Mouse (Mus musculus) embryonic facial prominence, embryonic 11.5 days (tissue): ENCODE data around the gene Btbd2. TPM values are rescaled to one million over a fixed set of nuclear protein-coding genes. Genes with fewer than 3 reads are reported as not detected.

Source experiments
- ATAC-seq: fragments of 200-750 bp; cut with Nextera tagmentation; replicated peaks from 2 replicates; pipeline ENCODE4 v1.8.0; 2017; ENCODE audit warnings: low read depth; ENCODE audit not compliant: insufficient number of reproducible peaks, low FRiP score, low TSS enrichment
- DNase-seq: peaks from one replicate; pipeline ENCODE4 v3.0.0-alpha.2; 2015; ENCODE audit warnings: low spot score
- H3K27ac ChIP-seq: fragments of 300-500 bp; sonication (generic); replicated peaks from 2 replicates; pipeline ENCODE4 v1.5.1; 2014; ENCODE audit warnings: mild to moderate bottlenecking, low read depth, low read length, control low read depth
- H3K27me3 ChIP-seq: fragments of 300-500 bp; sonication (generic); 2 replicates; pipeline ENCODE4 v1.6.1; 2014; ENCODE audit warnings: mild to moderate bottlenecking, low read length, moderate library complexity, mixed read lengths; ENCODE audit not compliant: control insufficient read depth, insufficient read depth
- H3K36me3 ChIP-seq: fragments of 300-500 bp; sonication (generic); replicated peaks from 2 replicates; pipeline ENCODE4 v1.6.1; 2014; ENCODE audit warnings: low read depth, mild to moderate bottlenecking, low read length, moderate library complexity, mixed read lengths; ENCODE audit not compliant: control insufficient read depth, insufficient read depth
- H3K4me1 ChIP-seq: fragments of 300-500 bp; sonication (generic); 2 replicates; pipeline ENCODE4 v1.6.1; 2014; ENCODE audit warnings: low read length, mixed read lengths; ENCODE audit not compliant: control insufficient read depth, insufficient read depth
- H3K4me2 ChIP-seq: fragments of 300-500 bp; sonication (generic); 2 replicates; pipeline ENCODE4 v1.6.1; 2014; ENCODE audit warnings: low read depth, mild to moderate bottlenecking, control low read depth, low read length, moderate library complexity
- H3K4me3 ChIP-seq: fragments of 300-500 bp; sonication (generic); 2 replicates; pipeline ENCODE4 v1.5.1; 2014; ENCODE audit warnings: low read depth, low read length, control low read depth
- H3K9ac ChIP-seq: fragments of 300-500 bp; sonication (generic); replicated peaks from 2 replicates; pipeline ENCODE4 v1.6.1; 2014; ENCODE audit warnings: mild to moderate bottlenecking, control low read depth, low read length
- H3K9me3 ChIP-seq: fragments of 300-500 bp; sonication (generic); replicated peaks from 2 replicates; pipeline ENCODE4 v1.6.1; 2016; ENCODE audit warnings: mild to moderate bottlenecking, low read length, inconsistent platforms, mixed read lengths; ENCODE audit not compliant: control insufficient read depth
- WGBS: fragments of 180-500 bp; shearing (Covaris S2); extraction: QIAGEN DNeasy Blood & Tissue Kit; methylation state at CpG from one replicate; pipeline ENCODE4 v1.1.7; 2014; 5-methylcytosine and 5-hydroxymethylcytosine counted together
- microRNA-seq: library from miRNA; unstranded; fragments of <30 nt; microRNA quantifications from one replicate; pipeline ENCODE4, GENCODE M21; 2016; ENCODE audit warnings: borderline number of aligned reads
- polyA plus RNA-seq: library from polyadenylated mRNA; unstranded; fragments of >200 nt; fragmentation: Nextera tagmentation; extraction: Ambion mirVana; gene quantifications from 2 replicates; pipeline ENCODE4 v1.2.1, GENCODE M21; 2014

Btbd2 gene
- polyA plus RNA-seq, 1 experiment from 2014 or later, result 56.3 TPM

DNA sequence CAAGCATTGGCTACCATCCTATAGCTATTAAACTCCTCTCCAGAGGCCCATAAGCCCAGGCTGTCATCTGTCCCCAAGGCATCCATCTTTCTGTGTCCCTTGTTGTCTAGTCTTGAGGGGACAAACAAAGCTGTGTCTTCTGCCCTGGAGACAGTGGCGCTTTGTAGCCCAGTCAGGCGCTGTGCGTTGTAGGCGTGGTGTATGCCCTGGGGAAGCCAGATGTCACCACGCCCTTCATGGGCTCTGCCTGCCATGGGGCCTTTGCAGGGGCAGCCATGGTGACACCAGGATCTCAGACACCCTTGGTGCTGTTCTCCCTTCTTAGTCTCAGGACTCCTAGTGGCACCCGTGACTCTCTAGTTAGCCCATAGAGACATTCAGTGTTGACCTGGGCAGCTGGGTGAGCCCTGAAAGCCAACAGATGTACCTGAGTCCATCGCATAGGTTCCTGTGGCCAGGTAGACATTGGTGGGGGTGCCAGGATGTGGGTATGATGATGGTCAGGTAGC, 52.8 kb downstream of the Btbd2 start:
- peaks cover 7% of the 10 kb centered on the region for H3K36me3 ChIP-seq
- DNase-seq (no peak), ATAC-seq (no peak)
- H3K4me3 ChIP-seq, result no peak overlapping the region; the same call in 1 of the 2 replicates
- H3K27me3 ChIP-seq, result no peaks in the 10 kb centered on the region
- no peaks in the 10 kb centered on the region for H3K9me3 ChIP-seq
- 0 out of 2 replicates have a peak overlapping the region, but pooled peaks have one; percentile 35 for H3K27ac ChIP-seq
- peaks cover 7% of the 10 kb centered on the region for H3K4me1 ChIP-seq
- peak overlapping the region; percentile 68 for H3K9ac ChIP-seq
- WGBS, result 89% methylated on average over 7 of the region's 7 CpGs
- H3K4me2 ChIP-seq, result peak overlapping the region; percentile 70

DNA sequence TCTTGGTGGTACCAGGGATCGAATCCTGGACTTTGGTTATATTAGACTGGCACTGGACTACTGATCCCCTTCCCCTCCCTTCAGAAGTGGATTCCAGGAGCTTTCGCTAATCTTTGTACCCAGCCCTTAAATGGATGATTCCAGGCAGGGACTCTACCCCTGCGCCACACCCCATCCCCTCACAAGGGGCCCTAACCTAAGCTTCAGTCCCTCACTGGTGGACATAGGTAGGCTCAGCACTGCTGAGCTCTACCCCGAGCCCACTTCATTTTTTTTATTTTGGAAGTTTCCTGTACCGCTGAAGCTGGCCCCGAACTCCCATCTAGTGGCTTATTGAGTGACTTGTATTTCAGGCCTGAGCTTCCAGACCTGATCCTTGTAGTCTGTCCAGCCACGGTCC, 53.5 kb downstream of the Btbd2 start:
- peak overlapping the region; percentile 66 for H3K4me3 ChIP-seq
- WGBS, result 31% methylated on average over 7 of the region's 7 CpGs

DNA sequence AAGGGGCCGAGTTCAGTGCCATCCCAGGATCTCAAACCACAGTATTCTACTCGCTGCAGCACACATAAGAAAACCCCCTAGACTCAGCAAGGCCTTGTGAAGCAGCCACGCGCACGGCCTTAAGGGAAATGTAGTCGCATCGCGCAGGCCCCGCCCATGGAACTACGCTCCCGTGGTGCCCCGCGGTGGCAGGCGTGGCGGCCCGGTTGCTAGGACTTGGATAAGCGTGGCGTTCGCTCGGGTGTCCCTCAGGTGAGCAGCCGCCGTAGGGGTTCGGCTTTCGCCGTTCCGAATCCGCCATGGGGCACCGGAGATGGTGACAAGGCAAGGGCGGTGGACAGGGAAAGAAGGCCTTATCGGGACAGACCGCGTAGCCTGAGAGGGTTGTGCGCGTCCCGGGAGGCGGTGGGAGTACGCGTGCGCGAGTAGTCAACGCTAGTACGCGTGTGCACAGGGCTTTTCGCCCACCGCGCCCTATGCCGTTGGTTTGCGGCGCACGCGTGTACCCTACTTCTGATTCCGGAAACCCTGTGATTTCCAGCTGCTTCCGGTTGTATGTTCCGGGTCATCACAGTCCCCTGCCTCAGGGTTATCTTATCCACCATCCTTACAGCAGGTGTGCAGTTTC, 54.1 kb downstream of the Btbd2 start, which contains the start of the genes Scamp4 and Adat3:
Scamp4 (plus strand) TSS at position 175 of the 628 bp plus-strand sequence.
Adat3 (plus strand) TSS at position 183 of the 628 bp plus-strand sequence.
- DNase-seq, result peak; percentile 96
- Histone ChIP-seq H3K27me3 (no peaks in the 10 kb centered on the region), H3K9me3 (no peaks in the 10 kb centered on the region), H3K4me3 (peak within 1 kb of the TSS; percentile 66), H3K9ac (peak within 1 kb of the TSS; percentile 68), H3K27ac (0 out of 2 replicates have a peak within 1 kb of the TSS, but pooled peaks have one; percentile 35), H3K4me2 (peak within 1 kb of the TSS; percentile 70), H3K36me3 (peaks cover 7% of the 10 kb centered on the region), H3K4me1 (peaks cover 7% of the 10 kb centered on the region)
- under 1% methylated on average over 54 of the region's 54 CpGs for WGBS
- ATAC-seq, result peak; percentile 92

More for the DNA sequence above, 53.5 kb downstream of the Btbd2 start:
- H3K4me1 ChIP-seq, result peaks cover 7% of the 10 kb centered on the region
- DNase-seq, result no peak
- H3K36me3 ChIP-seq, result peaks cover 7% of the 10 kb centered on the region
- no peaks in the 10 kb centered on the region for H3K9me3 ChIP-seq
- 0 out of 2 replicates have a peak overlapping the region, but pooled peaks have one; percentile 35 for H3K27ac ChIP-seq
- no peaks in the 10 kb centered on the region for H3K27me3 ChIP-seq
- H3K9ac ChIP-seq, result peak overlapping the region; percentile 68
- peak overlapping the region; percentile 70 for H3K4me2 ChIP-seq
- ATAC-seq, result no peak

DNA sequence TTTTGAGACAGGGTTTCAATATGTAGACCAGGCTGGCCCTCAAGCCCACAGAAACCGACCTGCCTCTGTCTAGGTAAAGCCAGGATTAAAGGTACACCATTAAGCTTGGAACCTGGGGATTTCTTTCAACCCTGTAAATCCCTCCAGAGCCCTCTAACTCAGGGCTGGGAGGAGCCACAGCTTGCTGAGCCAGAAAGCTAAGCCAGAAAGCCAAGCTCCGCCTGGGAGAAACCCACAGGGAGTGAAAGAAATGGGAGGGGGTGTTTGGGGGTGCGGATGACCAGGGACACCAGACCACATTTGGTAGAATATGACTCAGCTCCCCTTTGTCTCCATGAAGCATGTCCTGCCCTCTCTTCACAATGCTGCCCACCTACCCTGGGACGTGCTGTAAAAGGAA, 60.6 kb downstream of the Btbd2 start:
- Histone ChIP-seq H3K27ac (no peak overlapping the region), H3K4me2 (no peak overlapping the region), H3K27me3 (no peaks in the 10 kb centered on the region), H3K36me3 (no peaks in the 10 kb centered on the region), H3K4me3 (no peak overlapping the region), H3K9ac (no peak overlapping the region), H3K9me3 (no peaks in the 10 kb centered on the region), H3K4me1 (no peaks in the 10 kb centered on the region)
- no peak for ATAC-seq
- no peak for DNase-seq
- WGBS, result 44% methylated on average over 4 of the region's 4 CpGs

Small RNAs within 50 kb of the gene (microRNA-seq; reads per million reads assigned to microRNA genes)
- not detected for gene Mir6912

Other genes starting within 250 kb of the Btbd2 start
- 174 and 178 TPM in 2 replicates for gene Tcf3, start 223.4 kb downstream of the Btbd2 start, polyA plus RNA-seq
- 0.22 and 0.43 TPM in 2 replicates for gene Onecut3, start 162.2 kb downstream of the Btbd2 start, polyA plus RNA-seq
- gene Atp8b3, start 117.9 kb downstream of the Btbd2 start, polyA plus RNA-seq, result 0.28 and 0.36 TPM in 2 replicates
- gene Rexo1, start 95.5 kb downstream of the Btbd2 start, polyA plus RNA-seq, result 17.1 and 20.6 TPM in 2 replicates
- 4.5 and 5.5 TPM in 2 replicates for gene Klf16, start 79.8 kb downstream of the Btbd2 start, polyA plus RNA-seq
- 94.8 and 111 TPM in 2 replicates for gene Abhd17a, start 66.7 kb downstream of the Btbd2 start, polyA plus RNA-seq
- gene Scamp4, start 54.2 kb downstream of the Btbd2 start, polyA plus RNA-seq, result 62.4 and 64.9 TPM in 2 replicates
- 5.7 and 5.8 TPM in 2 replicates for gene Adat3, start 54.2 kb downstream of the Btbd2 start, polyA plus RNA-seq
- gene Gm49322, start 51.0 kb downstream of the Btbd2 start, polyA plus RNA-seq, result 1.4 and 1.5 TPM in 2 replicates
- gene Csnk1g2, start 34.2 kb downstream of the Btbd2 start, polyA plus RNA-seq, result 93.4 and 97.9 TPM in 2 replicates
- 63.7 and 67.0 TPM in 2 replicates for gene Mknk2, start 21.0 kb upstream of the Btbd2 start, polyA plus RNA-seq
- gene Mob3a, start 44.9 kb upstream of the Btbd2 start, polyA plus RNA-seq, result 42.3 and 45.0 TPM in 2 replicates
- 4.8 and 7.6 TPM in 2 replicates for gene Izumo4, start 45.1 kb upstream of the Btbd2 start, polyA plus RNA-seq
- 57.6 and 61.0 TPM in 2 replicates for gene Ap3d1, start 85.2 kb upstream of the Btbd2 start, polyA plus RNA-seq
- gene Dot1l, start 98.1 kb upstream of the Btbd2 start, polyA plus RNA-seq, result 13.8 and 16.6 TPM in 2 replicates
- 92.6 and 93.9 TPM in 2 replicates for gene Sf3a2, start 141.1 kb upstream of the Btbd2 start, polyA plus RNA-seq
- 119 and 137 TPM in 2 replicates for gene Plekhj1, start 141.6 kb upstream of the Btbd2 start, polyA plus RNA-seq
- gene Amh, start 148.2 kb upstream of the Btbd2 start, polyA plus RNA-seq, result not detected in 2 replicates
- gene Jsrp1, start 156.4 kb upstream of the Btbd2 start, polyA plus RNA-seq, result 0.60 and 1.2 TPM in 2 replicates
- 1,818 and 1,942 TPM in 2 replicates for gene Oaz1, start 169.6 kb upstream of the Btbd2 start, polyA plus RNA-seq
- gene Lingo3, start 187.0 kb upstream of the Btbd2 start, polyA plus RNA-seq, result 0.49 and 0.67 TPM in 2 replicates
- 282 and 329 TPM in 2 replicates for gene Lsm7, start 198.1 kb upstream of the Btbd2 start, polyA plus RNA-seq
- gene Sppl2b, start 198.2 kb upstream of the Btbd2 start, polyA plus RNA-seq, result 17.1 and 19.7 TPM in 2 replicates
- 0.06 TPM in 2 replicates for gene Tmprss9, start 214.8 kb upstream of the Btbd2 start, polyA plus RNA-seq
- gene Timm13, start 243.9 kb upstream of the Btbd2 start, polyA plus RNA-seq, result 266 and 347 TPM in 2 replicates